Mouse (Mus musculus) erythroblast, embryonic 14.5 days (primary cell): Measurements from ENCODE around the gene Tlcd1. TPM values are rescaled to one million over a fixed set of nuclear protein-coding genes. Genes with fewer than 3 reads are reported as not detected.

ENCODE experiments used
- H3K27me3 ChIP-seq: 2 replicates; pipeline ENCODE4 v1.6.1; 2012; ENCODE audit warnings: inconsistent platforms; ENCODE audit not compliant: control insufficient read depth
- H3K36me3 ChIP-seq: 2 replicates; pipeline ENCODE4 v1.6.1; 2012; ENCODE audit warnings: mild to moderate bottlenecking, inconsistent platforms; ENCODE audit not compliant: control insufficient read depth
- H3K4me1 ChIP-seq: 2 replicates; pipeline ENCODE4 v1.6.1; 2012; ENCODE audit warnings: inconsistent platforms; ENCODE audit not compliant: control insufficient read depth
- H3K4me3 ChIP-seq: replicated peaks from 2 replicates; pipeline ENCODE3; 2012; ENCODE audit warnings: moderate library complexity, mild to moderate bottlenecking, inconsistent platforms
- H3K9me3 ChIP-seq: 2 replicates; pipeline ENCODE4 v1.6.1; 2012; ENCODE audit warnings: low read length, inconsistent platforms, mixed read lengths; ENCODE audit not compliant: control insufficient read depth
- GATA1 ChIP-seq: IDR thresholded peaks from 2 replicates; pipeline ENCODE4 v1.6.1; 2012; ENCODE audit warnings: low read length, inconsistent platforms, mixed read lengths
- TAL1 ChIP-seq: IDR thresholded peaks from 3 replicates; pipeline ENCODE4 v1.6.1; 2012; ENCODE audit warnings: low read length, inconsistent platforms, mixed read lengths
- polyA plus RNA-seq: library from polyadenylated mRNA; stranded (reverse); fragments of >175 nt; gene quantifications from 2 replicates; pipeline ENCODE4 v1.2.3, GENCODE M21; 2012

Tlcd1 gene
- polyA plus RNA-seq, 1 experiment: 97.7 TPM

DNA sequence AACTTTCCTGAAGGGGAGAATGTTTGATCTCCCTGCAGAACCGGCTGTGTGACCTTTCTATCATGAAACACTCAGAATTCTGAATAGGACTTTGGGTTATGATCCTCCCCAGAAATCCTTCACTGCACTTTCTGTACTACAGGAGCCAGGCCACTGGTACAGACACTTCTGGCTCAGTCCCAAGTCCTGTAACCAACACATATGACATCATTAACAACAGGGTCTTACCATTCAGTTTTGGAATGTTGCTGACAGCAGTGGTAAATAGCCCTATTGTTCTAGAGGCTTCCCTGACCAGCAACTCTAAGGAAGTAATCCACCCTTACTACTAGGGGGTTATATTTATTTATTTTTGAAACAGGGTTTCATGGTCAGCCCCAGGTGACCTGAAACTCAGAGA lies 16.6 kb downstream of the Tlcd1 start, which contains the start of gene Proca1:
TSS of gene Proca1 (plus strand) at position 280 of the 400 bp plus-strand sequence.
- no peak for TF ChIP-seq GATA1
- TF ChIP-seq TAL1: no peak
- Histone ChIP-seq H3K27me3 (peaks cover 55% of the 10 kb centered on the region), H3K9me3 (peaks cover 14% of the 10 kb centered on the region), H3K36me3 (no peaks in the 10 kb centered on the region; the same call in 1 of the 2 replicates), H3K4me3 (peak within 1 kb of the TSS; percentile 65), H3K4me1 (peaks cover 29% of the 10 kb centered on the region)

GRCm38 (mm10) chr11:78194411-78195100 lies 18.0 kb downstream of the Tlcd1 start:
- H3K27me3 ChIP-seq: peaks cover 40% of the 10 kb centered on the region
- H3K36me3 ChIP-seq: no peaks in the 10 kb centered on the region; the same call in 1 of the 2 replicates
- TF ChIP-seq TAL1 (no peak), GATA1 (no peak)
- H3K4me1 ChIP-seq: peaks cover 18% of the 10 kb centered on the region
- H3K9me3 ChIP-seq: no peaks in the 10 kb centered on the region; the same call in 1 of the 2 replicates
- H3K4me3 ChIP-seq: peak overlapping the region; percentile 65

GRCm38 (mm10) chr11:78195101-78195863 lies 18.8 kb downstream of the Tlcd1 start:
- H3K4me3 ChIP-seq: peak overlapping the region; percentile 65
- H3K9me3 ChIP-seq: no peaks in the 10 kb centered on the region
- H3K36me3 ChIP-seq: no peaks in the 10 kb centered on the region; the same call in 1 of the 2 replicates
- TF ChIP-seq TAL1 (no peak), GATA1 (no peak)
- H3K4me1 ChIP-seq: peaks cover 16% of the 10 kb centered on the region
- peaks cover 33% of the 10 kb centered on the region for H3K27me3 ChIP-seq

DNA sequence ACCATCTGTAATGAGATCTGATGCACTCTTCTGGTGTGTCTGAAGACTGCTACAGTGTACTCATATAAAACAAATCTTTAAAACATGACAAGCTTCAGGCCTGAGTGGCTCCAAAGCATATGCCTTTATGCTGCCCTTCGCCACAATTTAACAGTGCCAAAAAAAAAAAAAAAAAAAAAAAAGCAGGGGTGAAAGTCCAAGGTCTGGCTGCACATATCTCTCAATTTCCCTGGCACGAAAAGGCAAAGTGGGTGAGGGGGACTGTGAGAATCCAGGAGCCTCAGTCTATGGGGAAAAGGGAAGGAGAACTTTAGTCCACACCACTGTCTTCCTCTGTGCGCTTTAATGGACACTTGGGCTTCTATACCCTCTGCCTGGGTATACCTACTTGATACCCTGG lies 25.9 kb downstream of the Tlcd1 start:
- H3K27me3 ChIP-seq: no peaks in the 10 kb centered on the region
- H3K9me3 ChIP-seq: no peaks in the 10 kb centered on the region
- no peak for TF ChIP-seq GATA1
- no peak for TF ChIP-seq TAL1
- H3K4me3 ChIP-seq: no peak overlapping the region
- H3K36me3 ChIP-seq: peaks cover 39% of the 10 kb centered on the region
- no peaks in the 10 kb centered on the region for H3K4me1 ChIP-seq

DNA sequence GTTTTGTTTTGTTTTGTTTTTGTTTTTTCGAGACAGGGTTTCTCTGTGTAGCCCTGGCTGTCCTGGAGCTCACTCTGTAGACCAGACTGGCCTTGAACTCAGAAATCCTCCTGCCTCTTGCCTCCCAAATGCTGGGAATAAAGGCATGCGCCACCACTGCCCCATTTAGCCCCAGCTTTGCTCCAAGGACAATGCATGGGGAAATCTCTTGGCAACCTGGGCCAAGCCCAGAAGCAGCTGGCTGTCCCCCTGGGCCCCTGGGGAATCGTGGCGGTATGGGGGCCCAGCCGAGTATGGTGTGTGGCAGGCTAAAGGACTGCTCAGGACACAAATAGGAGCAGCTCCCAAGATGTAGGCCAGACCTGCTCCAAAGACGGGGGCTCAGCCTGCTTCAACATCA lies 27.8 kb downstream of the Tlcd1 start:
- Histone ChIP-seq H3K27me3 (no peaks in the 10 kb centered on the region), H3K4me1 (no peaks in the 10 kb centered on the region), H3K36me3 (peaks cover 59% of the 10 kb centered on the region), H3K9me3 (no peaks in the 10 kb centered on the region), H3K4me3 (no peak overlapping the region)
- TF ChIP-seq TAL1 (no peak), GATA1 (no peak)

DNA sequence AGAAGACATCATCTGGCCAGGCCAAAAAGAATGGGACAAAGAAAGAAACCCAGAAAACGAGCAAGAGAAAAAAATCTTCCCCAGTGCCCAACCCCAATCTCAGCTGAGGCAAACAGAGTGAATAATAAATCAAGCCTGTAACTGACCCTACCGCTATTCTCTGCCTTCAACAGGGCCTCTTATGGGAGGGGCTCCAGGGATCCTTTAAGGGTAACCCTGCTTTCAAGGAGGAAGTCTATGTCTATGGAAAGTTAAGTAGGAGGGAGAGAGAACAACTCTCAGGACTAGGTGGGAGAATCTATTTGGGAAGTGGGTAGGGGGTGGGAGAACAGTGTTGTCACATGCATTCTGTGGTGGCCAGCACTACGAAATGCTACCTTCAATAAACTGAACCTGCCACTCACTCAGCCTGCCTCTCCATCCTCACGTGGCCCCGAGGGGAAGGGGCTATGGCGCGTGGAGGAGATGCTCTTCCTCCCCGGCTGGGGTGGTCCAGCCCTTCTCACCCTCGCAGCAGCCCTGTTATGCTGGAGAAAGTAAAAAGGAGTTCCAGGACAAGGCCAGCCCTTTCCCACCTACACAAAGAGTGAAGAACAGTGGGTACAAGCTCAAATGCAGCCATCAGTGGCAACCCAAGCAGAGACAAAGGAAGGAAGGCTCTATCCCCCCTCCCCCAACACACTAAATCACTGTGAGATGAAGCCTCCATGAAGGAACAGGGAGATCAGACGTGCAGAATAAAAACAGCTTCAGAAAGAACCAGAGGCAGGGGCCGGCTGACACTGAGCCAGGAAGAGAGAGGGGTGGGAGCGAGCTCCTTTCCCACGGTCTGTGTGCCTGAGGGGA lies 29.1 kb downstream of the Tlcd1 start:
- Histone ChIP-seq H3K4me3 (no peak overlapping the region), H3K27me3 (no peaks in the 10 kb centered on the region), H3K36me3 (peaks cover 72% of the 10 kb centered on the region), H3K4me1 (no peaks in the 10 kb centered on the region), H3K9me3 (no peaks in the 10 kb centered on the region)
- TF ChIP-seq TAL1 (no peak), GATA1 (no peak)

GRCm38 (mm10) chr11:78207190-78207589 lies 30.7 kb downstream of the Tlcd1 start:
- Histone ChIP-seq H3K4me1 (no peaks in the 10 kb centered on the region), H3K4me3 (no peak overlapping the region), H3K9me3 (no peaks in the 10 kb centered on the region), H3K36me3 (peaks cover 88% of the 10 kb centered on the region), H3K27me3 (no peaks in the 10 kb centered on the region)
- TF ChIP-seq TAL1 (no peak), GATA1 (no peak)

- no peak overlapping the region for H3K4me3 ChIP-seq
- no peaks in the 10 kb centered on the region for H3K4me1 ChIP-seq
- no peaks in the 10 kb centered on the region for H3K9me3 ChIP-seq
- H3K27me3 ChIP-seq: no peaks in the 10 kb centered on the region
- TF ChIP-seq GATA1 (no peak), TAL1 (no peak)
- peaks cover 100% of the 10 kb centered on the region for H3K36me3 ChIP-seq
Observed at GRCm38 (mm10) chr11:78209886-78210285, 33.4 kb downstream of the Tlcd1 start.

DNA sequence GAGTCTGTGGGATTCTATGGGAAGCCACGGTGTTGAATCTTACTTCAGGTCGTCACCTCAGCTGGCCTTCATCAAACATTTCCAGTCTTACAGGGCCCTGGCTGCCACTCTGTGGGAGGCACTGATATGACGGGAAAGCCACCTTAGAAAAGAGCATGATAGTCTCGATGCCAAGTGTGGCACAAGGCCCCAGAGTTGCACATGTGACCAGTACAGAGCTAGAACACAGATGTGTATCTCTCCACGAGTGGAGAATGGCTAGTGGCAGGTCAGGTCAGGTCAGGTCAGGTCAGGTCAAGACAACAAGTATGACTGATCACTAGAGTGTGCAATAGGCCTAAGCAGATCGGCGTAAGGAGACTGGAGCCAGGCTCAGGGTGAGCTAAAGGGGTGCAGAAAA lies 34.1 kb downstream of the Tlcd1 start:
- H3K36me3 ChIP-seq: peaks cover 99% of the 10 kb centered on the region

More for the DNA sequence above, 34.1 kb downstream of the Tlcd1 start:
- TF ChIP-seq GATA1 (no peak), TAL1 (no peak)
- H3K9me3 ChIP-seq: no peaks in the 10 kb centered on the region
- no peaks in the 10 kb centered on the region for H3K4me1 ChIP-seq
- H3K4me3 ChIP-seq: no peak overlapping the region
- H3K27me3 ChIP-seq: no peaks in the 10 kb centered on the region
